Mouse (Mus musculus): ENCODE data around the gene Rab11fip4.
A peak's percentile ranks its signal among the peaks of the same experiment; 100 is the strongest.
"Not testable (repeated sequence)": the region's sequence is repeated elsewhere in the genome, so short reads cannot be mapped to it uniquely, and the experiment has no call there.

The Rab11fip4 gene

DNA sequence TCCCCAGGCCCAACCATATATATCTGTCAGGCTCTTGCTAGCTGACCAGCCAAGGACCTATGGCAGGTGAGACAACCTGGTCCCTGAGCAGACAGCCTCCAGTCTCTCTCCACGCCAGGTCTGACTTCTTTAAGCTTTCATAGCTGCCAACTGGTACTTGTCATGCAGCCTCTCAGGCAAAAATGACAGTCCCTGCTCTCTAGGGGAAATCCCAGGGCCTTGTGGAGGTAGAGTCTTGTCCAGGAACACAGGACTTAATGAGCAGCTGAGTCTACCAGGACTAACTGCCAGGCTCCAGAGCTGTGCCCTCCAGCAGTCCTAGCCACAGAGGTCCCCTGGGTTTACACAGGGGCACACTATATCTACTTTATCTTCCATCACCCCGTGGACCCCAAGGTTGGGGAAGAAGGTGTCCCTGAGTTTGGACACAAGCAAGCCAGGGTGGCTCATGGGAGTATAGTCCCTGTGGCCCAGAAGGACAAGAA, 85.5 kb downstream of the Rab11fip4 start:
- no peak for DNase-seq (ENCODE audit: inconsistent age in 2 of 2, low spot score in 1 of 2)

- DNase-seq (ENCODE audit: inconsistent age in 2 of 2, low spot score in 1 of 2), result no peak
These were observed 86.4 kb downstream of the Rab11fip4 start for GRCm38 (mm10) chr11:79677402-79677801.

DNA sequence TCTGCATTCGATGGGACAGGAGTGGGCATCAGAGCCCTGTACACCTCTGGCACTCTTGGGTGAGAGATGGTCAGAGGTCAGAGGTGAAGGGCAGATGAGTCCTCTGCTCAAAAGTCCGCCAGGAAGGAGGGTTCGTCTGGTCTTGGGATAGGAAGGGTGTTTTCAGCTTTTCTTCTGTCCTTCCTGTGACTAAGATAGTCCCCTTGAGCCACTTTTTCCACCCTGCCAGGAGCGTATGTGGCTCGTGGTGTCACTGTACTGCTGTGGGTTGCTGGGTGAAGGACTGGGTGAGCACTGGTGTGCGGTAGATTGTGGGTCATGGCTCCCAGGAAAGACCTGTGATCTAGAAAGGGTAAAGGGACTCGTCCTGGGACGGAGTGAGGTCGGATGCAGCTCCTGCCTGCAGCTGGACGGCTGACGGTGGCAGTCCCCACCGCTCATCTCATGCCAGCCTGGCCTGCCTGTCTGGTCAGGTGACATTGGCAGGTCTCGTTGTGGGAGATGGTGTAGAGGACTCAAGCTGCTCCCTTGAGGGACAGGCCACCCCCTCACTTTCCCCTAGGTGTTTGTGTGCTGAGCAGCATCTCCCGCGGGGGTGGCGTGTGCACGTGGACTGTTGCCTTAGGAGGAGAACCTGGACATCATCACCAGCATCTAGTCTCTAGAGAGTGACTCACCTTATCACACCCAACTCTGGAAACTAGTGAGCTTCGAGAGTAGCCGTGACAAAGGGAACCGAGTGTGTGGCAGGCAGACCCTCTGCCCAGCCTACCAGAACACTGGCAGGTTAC, 87.5 kb downstream of the Rab11fip4 start:
- no peak for DNase-seq (ENCODE audit: inconsistent age in 2 of 2, low spot score in 1 of 2)

GRCm38 (mm10) chr11:79679929-79680328, 88.9 kb downstream of the Rab11fip4 start:
- DNase-seq (ENCODE audit: inconsistent age in 2 of 2, low spot score in 1 of 2), result no peak

- no peak for DNase-seq (ENCODE audit: inconsistent age in 2 of 2, low spot score in 1 of 2)
These were observed 89.5 kb downstream of the Rab11fip4 start for GRCm38 (mm10) chr11:79680559-79680958.

- no peak for DNase-seq (ENCODE audit: inconsistent age in 2 of 2, low spot score in 1 of 2)
These were observed 90.2 kb downstream of the Rab11fip4 start for GRCm38 (mm10) chr11:79681182-79681581.

- DNase-seq (ENCODE audit: inconsistent age in 2 of 2, low spot score in 1 of 2), result no peak
These were observed 90.8 kb downstream of the Rab11fip4 start for GRCm38 (mm10) chr11:79681798-79682197.

GRCm38 (mm10) chr11:79685109-79685508, 94.1 kb downstream of the Rab11fip4 start:
- DNase-seq (ENCODE audit: inconsistent age in 2 of 2, low spot score in 1 of 2), result no peak

DNA sequence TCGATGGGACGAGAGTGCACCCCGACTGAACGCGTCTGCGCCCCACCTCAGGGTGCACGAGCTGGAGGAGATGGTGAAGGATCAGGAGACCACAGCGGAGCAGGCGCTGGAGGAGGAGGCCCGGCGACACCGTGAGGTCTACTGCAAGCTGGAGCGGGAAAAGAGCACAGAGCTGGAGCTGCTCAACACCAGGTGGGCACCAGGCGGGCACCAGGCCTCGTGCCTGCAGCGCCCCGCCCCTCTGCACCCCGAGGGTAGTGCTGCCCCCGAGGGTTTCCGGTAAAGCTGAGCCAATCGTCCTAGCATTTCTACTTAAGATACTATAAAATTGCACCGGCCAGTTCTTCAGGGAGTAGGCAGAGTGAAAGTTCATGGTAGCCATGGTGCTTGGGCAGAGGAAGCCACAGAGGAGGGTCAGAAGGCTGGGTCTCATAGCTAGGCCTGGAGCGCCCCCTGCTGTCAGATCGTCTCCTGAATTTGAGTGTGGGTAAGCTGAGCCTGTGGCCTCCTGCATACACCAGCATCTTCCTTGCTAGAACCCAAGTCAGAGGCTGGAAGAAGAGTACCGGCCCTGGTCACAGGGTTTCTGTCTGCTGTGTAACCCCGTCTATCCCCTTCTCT, 95.6 kb downstream of the Rab11fip4 start:
- peak; percentile 86 to 96 for DNase-seq (ENCODE audit: inconsistent age in 2 of 2, low spot score in 1 of 2)

- no peak for DNase-seq (ENCODE audit: inconsistent age in 2 of 2, low spot score in 1 of 2)
These were observed 98.9 kb downstream of the Rab11fip4 start for GRCm38 (mm10) chr11:79689916-79690315.

DNA sequence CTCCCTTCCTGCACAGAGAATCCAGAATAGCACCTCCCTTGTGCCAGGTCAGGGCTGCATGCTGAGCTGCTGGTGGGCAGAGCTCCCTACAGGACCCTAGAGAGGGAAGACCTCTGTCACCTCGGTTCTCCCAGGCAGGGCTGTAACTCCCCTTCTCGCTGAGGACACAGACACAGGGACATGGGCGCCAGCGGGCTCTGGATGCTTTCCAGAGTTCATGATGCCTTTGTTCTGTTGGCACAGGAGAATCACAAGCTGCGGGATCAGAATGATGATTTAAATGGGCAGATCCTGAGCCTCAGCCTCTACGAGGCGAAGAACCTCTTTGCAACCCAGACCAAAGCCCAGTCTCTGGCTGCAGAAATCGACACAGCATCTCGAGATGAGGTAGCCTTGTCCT, 100.5 kb downstream of the Rab11fip4 start:
- no peak for DNase-seq (ENCODE audit: inconsistent age in 2 of 2, low spot score in 1 of 2)

- DNase-seq (ENCODE audit: inconsistent age in 2 of 2, low spot score in 1 of 2), result no peak
These were observed 105.6 kb downstream of the Rab11fip4 start for GRCm38 (mm10) chr11:79696390-79697307.

DNA sequence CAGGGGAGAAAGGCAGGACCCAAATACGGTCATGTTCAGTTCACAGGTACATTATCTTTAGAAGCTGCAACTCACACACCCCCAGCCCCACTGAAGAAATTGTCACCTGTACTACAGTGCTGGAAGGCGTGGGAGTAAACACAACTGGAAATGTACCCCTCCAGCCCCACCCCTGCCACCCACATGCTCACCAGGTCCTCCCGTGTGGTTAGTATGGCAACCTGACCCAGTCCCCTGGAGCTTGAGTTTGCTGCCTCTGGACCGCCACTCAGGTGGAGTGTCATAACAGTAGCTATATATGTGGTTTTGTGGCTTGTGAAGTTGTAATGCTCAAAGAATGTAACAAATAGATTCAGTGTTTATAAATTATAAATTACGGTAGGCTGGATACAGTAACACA, 107.1 kb downstream of the Rab11fip4 start:
- no peak for DNase-seq (ENCODE audit: inconsistent age in 2 of 2, low spot score in 1 of 2)

GRCm38 (mm10) chr11:79698542-79698941, 107.5 kb downstream of the Rab11fip4 start:
- DNase-seq (ENCODE audit: inconsistent age in 2 of 2, low spot score in 1 of 2), result not testable (repeated sequence)

GRCm38 (mm10) chr11:79701466-79701865, 110.5 kb downstream of the Rab11fip4 start:
- no peak for DNase-seq (ENCODE audit: inconsistent age in 2 of 2, low spot score in 1 of 2)

DNA sequence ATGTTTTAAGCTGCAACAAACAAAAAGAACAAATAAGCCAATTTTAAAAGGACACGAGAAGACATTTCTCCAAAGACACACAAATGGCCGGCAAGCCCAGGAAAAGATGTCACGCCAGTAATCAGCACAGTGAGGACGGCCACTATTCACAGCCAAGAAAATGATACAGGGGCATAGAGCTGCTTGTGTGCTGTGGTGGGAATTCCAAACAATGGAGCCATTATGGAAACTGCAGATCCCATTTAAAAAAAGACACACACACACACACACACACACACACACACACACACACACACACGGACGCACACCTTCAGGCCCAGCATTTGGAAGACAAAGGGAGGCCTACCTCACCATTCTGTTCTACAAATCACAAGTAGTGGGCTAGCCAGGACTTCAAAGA, 111.1 kb downstream of the Rab11fip4 start:
- no peak for DNase-seq (ENCODE audit: inconsistent age in 2 of 2, low spot score in 1 of 2)

- no peak for DNase-seq (ENCODE audit: inconsistent age in 2 of 2, low spot score in 1 of 2)
These were observed 112.4 kb downstream of the Rab11fip4 start for GRCm38 (mm10) chr11:79703452-79703851.

DNA sequence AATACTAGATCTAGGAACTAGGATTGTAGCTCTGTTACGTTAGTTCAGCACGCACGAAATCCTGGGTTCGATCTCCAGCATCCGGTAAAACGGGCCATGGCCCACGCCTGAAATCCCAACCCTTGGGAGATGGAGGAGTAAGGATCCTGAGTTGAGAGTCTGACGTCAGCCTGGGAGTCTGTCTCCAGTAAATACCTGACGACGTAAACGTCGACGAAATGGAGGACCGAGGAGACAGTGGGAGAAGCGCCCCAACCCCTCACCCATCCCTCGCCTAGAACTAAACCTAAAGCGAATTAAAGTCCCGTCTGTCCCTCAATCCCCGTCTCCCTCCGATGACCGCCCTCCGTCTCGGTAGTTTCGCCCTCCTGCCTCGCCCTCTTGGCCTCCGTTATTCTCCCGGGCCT, 112.9 kb downstream of the Rab11fip4 start:
- no peak for DNase-seq (ENCODE audit: inconsistent age in 2 of 2, low spot score in 1 of 2)

GRCm38 (mm10) chr11:79704318-79705150, 113.5 kb downstream of the Rab11fip4 start:
- DNase-seq (ENCODE audit: inconsistent age in 2 of 2, low spot score in 1 of 2), result peak; percentile 97 to 100

DNA sequence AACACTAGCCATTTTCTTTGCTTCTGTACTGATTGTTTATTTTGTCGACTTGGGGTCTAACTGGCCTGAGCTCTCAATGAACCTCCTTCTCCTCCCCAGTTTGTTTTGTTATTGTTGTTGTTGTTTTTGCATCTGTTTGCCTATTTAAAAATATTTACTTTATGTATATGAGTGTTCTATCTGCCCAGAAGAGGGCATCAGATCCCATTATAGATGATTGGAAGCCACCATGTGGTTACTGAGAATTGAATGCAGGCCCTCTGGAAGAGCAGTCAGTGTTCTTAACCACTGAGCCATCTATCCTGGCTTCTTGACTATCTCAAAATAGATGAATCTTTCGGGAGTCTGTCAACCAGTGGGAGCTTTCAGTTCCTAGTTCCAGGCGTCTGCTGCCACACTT, 116.1 kb downstream of the Rab11fip4 start:
- DNase-seq (ENCODE audit: inconsistent age in 2 of 2, low spot score in 1 of 2), result peak in 1 of 2 experiments; percentile 47
